Mouse (Mus musculus): Measurements from ENCODE around the gene Fgd5. TPM values are rescaled to one million over a fixed set of nuclear protein-coding genes. Genes with fewer than 3 reads are reported as not detected.
"Not testable (repeated sequence)": the region's sequence is repeated elsewhere in the genome, so short reads cannot be mapped to it uniquely, and the experiment has no call there.

Gene Fgd5
- 14.5 and 15.1 TPM in 2 replicates for total RNA-seq (2021)
- long read RNA-seq, full-length matches to known transcripts = 4 of 11 reads
- long read RNA-seq, partial matches to known transcripts = 3 of 11 reads
- long read RNA-seq, other reads (novel, unspliced or antisense) = 4 of 11 reads

DNA sequence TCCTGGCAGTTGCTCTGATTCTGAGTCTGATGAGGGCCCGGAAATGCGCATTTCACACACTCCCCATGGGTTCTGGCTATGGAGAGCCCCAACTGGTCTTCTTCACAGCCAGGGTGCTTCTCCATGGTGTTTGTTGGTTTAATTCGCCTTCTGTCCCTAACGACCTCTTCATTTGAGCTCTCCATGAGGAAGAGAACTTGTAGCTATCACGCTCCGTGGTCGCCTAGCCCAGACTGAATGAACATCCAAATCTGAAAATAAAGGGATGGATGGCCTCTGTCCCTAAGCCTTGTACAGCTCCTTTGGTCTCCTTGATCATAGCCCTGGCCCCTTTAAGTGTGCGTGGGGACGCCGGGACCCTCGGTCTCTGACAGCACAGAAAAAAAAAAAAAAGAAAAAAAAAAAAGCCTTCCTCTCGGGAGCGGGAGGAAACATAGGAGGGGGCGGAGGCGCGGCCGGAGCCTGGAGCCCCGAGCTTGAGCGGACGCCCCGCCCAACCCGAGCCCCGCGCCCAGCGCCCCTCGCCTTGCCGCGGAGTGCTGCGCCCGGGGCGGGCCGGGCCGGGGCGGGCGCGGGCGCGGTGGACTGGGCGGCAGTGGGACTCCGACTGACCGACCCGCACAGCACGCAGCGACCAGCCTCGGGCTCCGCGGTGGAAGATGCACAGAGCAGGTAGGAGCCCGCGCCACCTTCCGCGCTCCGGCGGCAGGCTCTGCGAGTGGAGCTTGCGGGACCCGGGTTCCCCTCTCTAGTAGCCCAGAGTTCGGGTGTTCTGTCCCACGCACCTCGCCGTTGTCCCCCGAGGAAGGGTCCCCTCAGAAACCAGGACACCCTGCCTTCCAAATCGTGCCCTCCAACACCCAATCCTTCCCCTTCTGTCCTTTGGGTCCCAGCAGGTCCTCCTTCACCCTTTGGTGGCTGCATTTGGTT, at the start of gene Fgd5:
TSS of gene Fgd5 (plus strand) at position 508 of the 930 bp plus-strand sequence.
- DNase-seq = peak; percentile 39

DNA sequence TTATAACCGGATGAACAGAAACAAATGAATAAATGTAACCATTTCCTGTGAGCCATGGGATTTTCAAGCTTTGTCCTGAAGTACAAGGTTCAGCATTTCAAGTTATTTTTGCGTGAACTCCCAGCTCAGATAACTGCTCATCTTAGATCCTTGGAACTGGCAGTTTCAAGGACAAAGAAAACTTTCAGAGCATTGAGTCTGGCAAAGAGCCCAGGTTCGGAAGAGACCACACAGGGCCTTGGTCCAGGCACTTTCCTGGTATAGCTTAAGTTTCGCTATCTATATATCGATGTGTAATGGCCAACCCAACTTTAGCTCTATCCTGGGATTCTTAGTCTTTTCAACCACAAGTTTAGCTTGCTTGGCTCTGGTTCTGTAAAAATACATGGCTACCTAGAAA, 47.4 kb upstream of the Fgd5 start:
- peak; percentile 34 for DNase-seq

DNA sequence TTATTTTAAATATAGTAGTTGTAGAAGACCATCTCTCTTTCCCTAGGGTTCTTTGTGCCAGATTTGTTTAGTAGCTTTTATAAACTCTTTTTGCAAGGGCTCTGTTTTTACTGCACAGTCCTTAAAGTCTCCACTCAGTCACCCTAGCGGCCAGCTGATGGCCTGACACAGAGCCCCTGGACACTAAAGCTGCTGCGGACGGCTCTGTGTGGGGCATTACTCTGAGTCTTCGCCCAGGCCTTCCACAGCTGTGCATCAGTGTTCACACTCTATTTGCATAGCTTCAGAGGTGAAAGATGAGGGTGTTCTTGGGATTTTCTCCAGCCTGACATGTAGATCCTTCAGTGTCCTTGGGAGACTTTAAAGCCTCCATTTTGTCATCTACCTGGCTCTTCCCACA, 40.2 kb upstream of the Fgd5 start:
- no peak for DNase-seq

DNA sequence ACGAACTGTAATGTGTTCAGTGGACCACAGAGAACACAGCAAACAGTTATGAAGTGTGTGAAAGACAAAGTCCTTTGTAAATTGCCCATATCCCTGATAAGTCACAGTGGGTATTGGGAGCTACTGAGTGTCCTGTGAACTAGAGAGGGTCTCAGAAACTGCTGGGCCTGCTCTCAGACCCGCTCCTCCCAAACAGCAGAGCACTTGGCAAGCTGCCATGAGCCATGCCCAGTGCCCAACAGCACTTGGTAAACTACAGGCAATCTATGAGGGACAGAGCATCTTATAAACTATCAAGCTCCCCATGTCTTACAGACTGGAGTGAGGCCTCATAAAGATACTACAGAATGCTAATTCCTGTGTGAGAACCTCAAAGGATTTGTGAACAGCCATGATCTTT, 30.3 kb upstream of the Fgd5 start:
- no peak for DNase-seq

DNA sequence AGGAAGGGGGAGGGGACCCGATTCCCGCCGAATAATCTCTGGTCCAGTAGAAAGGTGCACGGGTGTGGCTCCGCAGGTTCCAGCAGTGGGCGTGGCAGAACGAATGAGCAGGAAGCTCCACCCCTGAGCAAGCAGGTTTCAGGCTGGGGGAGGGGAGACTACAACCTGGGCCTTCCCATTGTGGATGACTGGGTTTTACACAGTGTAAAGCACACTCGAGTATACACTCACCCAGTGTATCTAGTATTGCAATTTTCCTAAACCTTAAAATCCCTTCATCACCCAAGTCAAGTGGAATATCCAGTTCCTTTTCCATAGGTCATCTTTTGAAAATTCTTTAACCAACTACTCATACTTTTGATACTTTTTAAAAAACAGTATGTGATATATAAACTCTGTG, 20.7 kb upstream of the Fgd5 start:
- DNase-seq = not testable (repeated sequence)

DNA sequence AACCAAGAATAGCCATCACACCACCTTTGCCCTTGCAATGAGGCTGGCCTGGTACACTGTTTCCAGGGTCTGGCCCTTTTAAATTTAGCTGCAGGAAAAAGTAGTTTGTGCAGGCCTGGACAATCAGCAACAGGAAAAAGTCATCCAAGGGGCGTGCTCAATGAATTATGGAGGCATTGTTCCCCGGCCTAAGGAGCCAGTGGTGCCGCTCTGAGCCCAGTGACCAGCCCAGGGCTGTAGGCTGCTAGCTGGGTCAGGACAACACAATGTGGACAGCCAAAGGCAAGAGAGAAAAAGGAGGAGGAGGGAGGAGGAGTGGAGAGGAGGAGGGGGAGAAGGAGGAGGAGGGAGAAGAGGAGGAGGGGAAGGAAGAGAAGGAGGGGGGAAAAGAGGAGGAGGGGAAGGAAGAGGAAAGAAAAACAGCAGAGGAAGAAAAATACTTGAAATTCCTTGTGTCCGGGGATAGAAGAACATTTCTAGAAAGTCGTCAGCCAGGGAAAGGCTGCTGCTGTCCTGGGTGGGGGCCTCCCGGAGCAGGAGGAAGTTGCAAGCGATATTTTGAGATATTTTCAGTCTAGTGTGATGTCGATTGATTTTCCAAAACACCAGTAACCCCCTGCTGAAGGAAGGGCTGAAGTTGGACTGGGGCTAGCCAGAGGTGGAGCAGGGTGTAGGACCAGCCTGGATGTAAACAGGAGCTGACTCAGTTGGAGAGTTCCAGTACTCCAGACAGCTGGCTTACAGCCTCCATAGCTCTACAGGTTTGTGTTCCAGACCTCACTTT, 18.5 kb upstream of the Fgd5 start:
- DNase-seq = no peak

DNA sequence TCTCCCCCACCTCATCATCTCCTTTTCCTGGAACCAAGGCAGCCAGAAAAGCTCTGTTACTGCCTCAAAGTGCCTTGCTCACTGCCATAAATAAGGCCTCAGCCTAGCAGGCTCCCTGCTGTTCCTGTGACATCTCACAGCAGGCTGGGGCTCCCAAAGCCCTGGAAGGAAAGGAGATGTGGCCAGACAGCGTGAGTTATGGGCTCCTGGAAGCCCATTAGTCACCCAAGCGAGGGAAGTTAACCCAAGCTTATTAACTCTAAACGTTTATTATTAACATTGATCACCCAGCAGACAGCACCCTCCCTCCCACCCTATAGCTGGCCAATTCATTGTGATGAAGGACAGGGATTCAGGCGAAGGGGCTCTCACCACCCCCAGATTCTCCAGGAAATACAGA, 15.2 kb upstream of the Fgd5 start:
- DNase-seq = no peak

DNA sequence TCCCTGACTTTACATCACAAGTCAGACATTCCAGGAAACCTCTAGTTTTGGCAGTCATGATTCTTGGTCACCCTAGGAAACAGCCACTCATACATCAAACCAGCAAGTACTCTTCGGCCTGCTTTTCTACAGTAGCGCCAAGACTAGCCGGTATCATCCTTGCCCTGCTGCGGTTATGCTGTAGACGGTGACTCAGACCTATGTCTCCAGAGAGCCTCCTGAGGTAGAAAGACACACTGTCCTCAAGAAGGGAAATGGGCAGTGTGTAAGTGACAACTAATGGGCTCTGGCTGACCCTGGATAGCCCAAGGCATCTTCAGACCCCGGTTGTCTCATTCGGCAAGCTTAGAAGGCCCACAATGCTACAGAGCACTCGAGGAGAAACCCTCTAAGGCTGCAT, 13.6 kb upstream of the Fgd5 start:
- DNase-seq = no peak

DNA sequence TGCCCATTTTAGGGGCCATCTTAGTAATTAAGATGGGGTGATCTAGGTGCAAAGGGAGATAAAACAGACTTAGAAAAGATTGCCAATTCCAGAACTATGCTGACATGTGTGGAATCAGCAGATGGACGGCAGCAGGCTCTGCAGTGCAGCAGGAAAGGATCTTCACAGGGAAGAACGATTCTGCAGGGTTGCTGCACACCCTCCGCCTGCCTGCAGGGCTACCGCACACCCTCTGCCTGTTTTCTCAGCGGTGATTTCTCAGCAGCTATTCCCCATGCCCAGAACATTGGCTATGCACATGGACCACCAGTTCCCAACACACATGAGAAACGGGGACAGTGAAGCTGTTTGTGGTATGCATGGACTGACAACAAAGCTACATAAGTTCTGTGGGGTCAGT, 12.7 kb upstream of the Fgd5 start:
- DNase-seq = no peak

DNA sequence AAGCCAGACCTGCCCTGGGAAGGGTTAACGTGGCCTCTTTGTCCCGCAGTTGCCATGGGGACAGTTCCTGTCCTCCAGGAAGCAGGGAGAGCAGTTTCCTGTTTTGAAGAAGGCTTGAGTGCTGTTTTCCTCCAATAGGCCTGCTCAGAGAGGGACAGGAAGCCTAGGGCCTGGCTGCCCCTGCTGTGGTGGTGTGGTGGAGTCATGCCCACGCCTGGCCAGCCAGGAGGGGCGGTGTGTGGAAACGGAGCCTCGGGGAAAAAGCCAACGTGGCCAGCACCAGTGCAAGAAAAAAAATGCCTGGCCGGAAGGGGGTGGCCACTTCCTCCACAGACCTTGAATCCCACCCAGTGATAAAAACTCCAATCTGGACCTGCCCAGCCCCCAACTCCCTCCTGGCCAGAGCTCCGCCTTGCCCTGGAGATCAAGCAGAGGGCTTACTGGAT, 6.5 kb upstream of the Fgd5 start:
- peak; percentile 45 for DNase-seq

DNA sequence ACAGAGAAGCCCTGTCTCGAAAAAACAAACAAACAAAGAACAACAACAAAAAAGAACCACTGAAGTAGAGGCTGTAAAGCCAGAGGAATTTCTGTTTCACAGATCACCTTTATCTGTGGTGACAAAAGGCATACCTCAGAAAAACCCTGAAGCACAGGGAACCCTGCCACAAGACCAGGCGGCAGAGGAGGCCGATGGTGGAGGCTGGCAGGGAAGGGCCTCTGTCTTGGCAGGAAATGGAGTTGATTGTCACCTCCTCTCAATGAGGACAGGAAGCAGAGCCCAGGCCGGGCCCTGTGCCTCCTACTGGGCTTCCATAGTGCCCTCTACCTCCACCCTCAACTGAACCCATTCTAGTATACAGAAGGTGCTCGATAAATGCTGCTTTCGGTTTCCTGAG, 4.7 kb upstream of the Fgd5 start:
- no peak for DNase-seq

DNA sequence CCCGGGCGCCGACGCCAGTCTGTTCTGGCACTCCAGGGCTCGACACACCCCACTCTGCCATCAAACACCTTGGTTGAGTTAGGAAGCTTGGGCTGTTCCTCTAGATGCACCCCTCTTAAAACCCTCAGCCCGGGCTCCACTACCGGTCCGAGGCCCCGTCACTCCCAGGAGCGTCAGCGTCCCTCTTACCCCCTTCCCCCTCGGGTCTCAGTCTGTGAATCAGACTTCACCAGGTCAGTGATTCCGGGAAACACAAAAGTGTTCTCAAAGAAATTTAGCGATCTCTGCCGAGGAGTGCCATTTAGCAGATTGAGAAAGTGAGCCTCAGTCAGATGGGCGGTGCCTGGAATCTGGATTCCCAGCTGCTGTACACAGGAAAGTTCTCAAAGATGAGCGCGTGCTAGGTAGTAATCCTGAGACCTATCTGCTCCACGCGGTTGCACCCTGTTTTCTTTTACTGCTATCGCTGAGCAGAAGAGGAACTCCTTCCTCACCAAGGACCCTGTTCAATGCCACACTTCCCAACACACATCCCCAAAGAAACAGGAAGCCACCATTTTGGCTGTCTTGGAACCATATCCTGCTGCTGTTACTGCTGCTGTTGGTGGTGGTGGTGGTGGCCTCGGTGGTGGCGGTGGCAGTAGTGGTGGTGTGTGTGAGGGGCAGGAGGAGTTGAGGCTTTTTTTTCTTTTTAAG, 771 bp downstream of the Fgd5 start:
- DNase-seq = no peak

DNA sequence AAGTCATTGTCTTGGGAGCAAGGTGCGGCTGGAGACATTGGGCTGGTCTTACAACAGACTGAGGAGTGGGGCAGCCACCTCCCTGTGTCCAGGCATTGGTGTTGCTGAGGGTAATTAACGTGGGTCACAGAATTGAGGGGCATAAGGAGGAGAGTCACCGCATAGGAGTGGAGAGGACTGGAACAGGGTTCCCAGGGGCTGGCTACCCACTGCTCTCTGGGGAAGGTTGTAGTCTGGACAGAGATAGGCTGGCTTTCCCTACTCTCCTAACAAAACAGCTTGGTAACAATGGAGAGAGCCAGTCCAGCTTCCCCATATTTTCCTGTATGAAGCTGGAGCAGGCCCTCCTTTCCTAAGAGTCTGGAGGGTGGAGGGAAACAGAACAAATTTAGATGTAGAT, 1.3 kb downstream of the Fgd5 start:
- DNase-seq = no peak

DNA sequence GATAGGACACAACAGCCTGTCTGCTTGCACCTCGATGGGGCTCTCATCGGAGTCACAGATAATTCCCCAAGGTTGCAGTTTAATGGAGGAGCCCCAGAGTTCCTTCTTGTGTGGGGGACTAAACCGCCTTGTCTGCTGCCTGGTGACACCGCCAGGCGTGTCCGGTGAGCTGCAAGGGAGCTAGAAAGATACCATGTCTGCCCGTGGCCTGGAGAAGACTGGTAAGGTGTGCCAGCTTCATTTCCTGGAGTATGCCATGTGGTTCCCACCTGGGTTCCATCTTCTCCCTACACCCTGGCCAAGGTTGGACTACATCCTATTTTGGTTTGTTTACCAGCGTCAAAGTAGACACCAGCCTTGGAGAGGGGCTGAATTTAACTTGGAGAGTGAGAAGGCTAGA, 11.4 kb downstream of the Fgd5 start:
- DNase-seq = no peak

DNA sequence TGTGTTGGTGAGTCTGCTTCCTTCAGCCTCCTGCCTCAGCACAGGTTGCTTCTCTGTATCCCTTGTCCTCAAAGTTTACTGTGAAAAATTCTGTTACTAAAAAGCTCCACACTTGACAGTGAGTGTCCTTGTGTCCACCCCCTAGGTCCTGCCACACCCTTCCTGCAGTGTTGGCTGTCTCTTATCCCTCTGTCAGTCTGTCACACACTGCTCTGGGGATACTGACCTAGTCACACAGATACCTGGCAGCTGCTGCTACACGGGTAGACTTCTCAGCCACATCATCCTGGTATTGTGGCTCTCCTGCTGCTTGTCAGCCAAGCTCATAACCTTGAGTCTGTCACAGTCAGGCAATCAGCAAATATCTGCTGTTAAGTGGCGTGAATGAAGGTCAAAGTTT, 14.1 kb downstream of the Fgd5 start:
- no peak for DNase-seq

DNA sequence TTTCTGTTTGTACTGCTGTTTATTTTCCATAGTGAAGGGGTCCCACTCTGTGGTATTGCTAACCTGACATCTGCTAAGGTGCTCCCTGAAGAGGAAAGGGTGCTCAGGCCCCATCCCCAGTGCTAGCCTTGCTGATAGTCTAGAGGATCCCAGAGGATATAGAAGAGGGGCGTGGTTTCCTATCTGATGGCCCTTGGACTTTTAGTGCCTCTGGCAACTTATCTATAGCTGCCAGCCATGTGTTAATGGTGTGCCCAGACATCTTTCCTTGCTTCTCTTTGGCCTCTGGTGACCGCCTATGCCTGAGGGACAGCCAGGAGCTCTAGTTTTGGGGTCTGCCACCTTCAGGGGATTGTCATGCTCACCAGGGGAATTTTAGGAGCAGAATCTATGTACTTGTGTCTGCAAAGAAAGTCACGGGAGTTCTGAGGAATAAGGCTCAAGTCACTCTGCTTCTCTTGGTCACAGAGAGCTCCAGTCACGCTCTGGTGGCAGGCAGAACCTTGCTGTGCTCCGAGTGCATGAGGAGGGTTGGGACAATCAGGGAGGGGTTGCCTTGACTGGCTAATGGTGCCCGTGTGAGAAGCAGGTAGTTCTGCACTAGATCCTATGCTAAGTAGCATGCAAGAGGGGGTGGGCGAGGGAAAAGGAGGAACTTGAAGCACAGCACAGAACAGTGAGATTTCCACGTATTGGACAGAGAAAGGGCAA, 15.3 kb downstream of the Fgd5 start:
- no peak for DNase-seq

DNA sequence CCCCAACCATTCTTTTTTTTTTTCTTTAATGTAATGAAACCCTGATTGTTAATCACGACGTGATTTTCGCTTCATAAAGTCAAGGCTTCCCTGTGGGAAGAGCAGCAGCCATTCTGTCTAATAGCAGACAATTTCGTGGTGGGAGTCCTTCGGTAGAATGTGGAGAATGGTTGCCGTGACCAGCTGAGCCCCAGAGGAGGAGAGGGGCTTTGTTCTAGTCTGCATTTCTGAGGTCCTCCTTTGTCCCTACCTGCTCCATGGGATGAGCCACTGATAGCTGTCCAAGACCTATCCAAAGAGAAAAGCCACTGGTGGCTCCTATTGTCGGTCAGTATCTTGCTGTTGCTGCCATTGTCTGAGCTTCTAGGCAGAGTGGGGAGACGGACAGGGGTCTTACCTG, 17.4 kb downstream of the Fgd5 start:
- no peak for DNase-seq

DNA sequence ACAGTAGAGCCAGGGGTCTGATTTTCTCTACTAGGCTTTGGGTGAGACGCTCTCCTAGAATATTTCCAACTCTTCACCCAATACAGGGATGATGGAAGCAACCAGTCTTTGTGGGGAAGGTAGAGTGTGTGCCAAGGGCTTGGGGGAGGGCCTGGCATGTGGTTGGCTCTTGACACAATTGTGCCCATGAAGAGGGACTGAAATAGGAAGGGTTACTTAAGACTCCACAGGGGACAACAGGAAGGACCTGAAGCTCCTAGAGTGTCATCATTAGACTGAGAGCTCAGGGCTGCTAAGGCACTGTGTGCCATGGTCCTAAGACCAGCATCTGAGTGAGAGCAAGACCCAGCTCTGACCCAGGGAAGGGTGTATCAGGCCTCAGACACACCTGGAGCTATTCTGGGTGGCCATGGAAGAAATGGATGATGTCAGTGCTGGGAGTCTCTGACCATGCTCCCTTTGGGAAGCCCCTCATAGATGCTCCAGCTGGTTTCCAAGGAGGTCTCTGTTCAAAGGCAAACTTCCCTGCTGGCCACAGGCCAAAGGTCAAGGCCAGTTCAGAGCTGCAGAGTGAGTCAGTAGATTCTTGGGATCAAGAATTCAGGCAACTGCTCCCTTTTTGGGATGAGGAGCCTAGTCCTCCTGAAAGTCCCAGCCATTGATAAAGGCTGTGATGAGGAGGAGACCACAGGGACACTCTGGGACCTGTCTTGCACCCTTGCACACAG, 24.0 kb downstream of the Fgd5 start:
- DNase-seq = no peak

DNA sequence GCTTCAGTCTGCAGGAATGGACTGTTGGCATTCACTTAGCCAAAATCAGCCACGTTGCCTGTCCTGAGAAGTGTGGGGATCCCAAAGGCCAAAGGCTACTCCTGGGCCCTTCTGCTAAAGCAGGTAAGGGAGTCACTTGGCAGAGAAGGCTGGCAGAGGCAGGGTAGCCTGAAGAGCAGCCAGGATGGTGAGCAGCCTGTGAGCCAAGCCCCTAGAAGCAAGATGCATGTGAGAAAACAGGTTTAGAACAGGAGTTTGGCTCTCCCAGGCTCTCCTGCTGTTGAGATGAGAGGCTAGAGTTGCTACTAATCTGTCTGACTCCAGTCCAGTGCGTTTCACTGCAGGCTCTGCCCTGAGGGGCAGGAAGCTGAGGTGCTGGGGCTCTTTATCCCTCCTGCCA, 25.0 kb downstream of the Fgd5 start:
- no peak for DNase-seq

DNA sequence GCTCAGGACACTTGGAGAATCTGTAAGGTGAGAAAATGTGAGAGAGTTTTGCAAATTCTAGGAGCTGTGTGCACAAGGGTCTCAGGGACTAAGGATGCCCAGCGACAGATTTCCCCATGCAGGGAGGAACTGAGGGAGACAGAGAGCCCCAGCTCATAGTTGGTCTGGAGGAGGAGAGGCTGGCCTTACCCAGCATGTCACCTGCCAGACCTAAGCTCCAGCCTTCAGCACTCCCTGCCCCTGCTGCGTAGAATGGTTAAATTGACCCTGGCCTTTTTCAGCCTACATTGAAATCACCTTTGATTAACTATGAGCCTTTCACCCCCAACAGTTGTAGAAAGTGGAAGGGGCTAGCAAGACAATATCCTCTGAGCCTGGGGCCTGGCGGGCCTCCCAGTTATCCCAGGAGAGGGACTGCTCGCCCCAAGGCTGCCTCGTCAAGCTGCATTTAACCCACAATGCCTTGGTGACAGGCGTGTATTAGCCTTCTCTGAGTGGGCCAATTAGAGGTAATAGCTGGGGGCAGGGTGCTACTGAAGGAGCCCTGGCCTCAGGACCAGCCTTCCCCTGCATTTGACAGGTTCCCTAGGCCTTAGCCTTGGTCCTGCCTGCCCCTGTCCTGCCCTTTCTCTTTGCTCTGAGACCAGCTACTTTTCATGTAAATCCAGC, 25.6 kb downstream of the Fgd5 start:
- DNase-seq = no peak

DNA sequence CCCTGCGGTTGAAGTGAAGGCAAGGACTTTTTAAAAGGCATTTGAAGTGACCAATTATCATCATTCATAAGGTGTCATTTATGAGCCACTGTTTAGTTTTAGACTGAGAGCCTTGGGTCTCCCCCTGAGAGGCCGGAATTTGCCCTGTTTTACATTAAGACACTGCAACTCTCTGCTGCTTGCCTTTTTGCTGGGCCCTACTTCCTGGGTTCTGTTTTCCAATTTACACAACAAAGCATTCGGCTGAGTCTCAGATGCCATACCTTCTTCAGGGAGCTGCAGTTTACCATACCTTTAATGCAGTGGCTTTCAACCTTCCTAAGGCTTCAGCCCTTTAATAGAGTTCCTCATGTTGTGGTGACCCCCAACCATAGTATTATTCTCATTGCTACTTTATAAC, 26.1 kb downstream of the Fgd5 start:
- DNase-seq = no peak
